Mouse (Mus musculus): ENCODE results near the gene Abcb5.
"Not testable (repeated sequence)": the region's sequence is repeated elsewhere in the genome, so short reads cannot be mapped to it uniquely, and the experiment has no call there.

Gene Abcb5

GRCm38 (mm10) chr12:118966321-118966720 lies at the start of gene Abcb5:
Abcb5 (minus strand) TSS chr12:118966421.
- no peak for DNase-seq

GRCm38 (mm10) chr12:118999230-118999629 lies 33.0 kb upstream of the Abcb5 start:
- DNase-seq, result no peak

GRCm38 (mm10) chr12:118994328-118995166 lies 28.3 kb upstream of the Abcb5 start:
- DNase-seq, result no peak

- DNase-seq, result no peak
These were observed 18.6 kb upstream of the Abcb5 start for GRCm38 (mm10) chr12:118984852-118985251.

- DNase-seq, result peak; percentile 21 to 55
These were observed 35.6 kb downstream of the Abcb5 start for GRCm38 (mm10) chr12:118930386-118931318.

- DNase-seq, result peak in 1 of 2 experiments; percentile 5
These were observed 39.4 kb downstream of the Abcb5 start for GRCm38 (mm10) chr12:118926813-118927281.

GRCm38 (mm10) chr12:118923874-118924273 lies 42.3 kb downstream of the Abcb5 start:
- not testable (repeated sequence) for DNase-seq

- DNase-seq, result no peak
These were observed 48.5 kb downstream of the Abcb5 start for GRCm38 (mm10) chr12:118917771-118918170.

- DNase-seq, result no peak
These were observed 55.9 kb downstream of the Abcb5 start for GRCm38 (mm10) chr12:118910360-118910759.

- no peak for DNase-seq
These were observed 64.0 kb downstream of the Abcb5 start for GRCm38 (mm10) chr12:118902249-118902648.

GRCm38 (mm10) chr12:118887964-118888363 lies 78.3 kb downstream of the Abcb5 start:
- no peak for DNase-seq

GRCm38 (mm10) chr12:118882790-118883189 lies 83.4 kb downstream of the Abcb5 start:
- DNase-seq, result no peak

GRCm38 (mm10) chr12:118872673-118873072 lies 93.5 kb downstream of the Abcb5 start:
- no peak for DNase-seq

GRCm38 (mm10) chr12:118856151-118856550 lies 110.1 kb downstream of the Abcb5 start:
- no peak for DNase-seq

- peak; percentile 56 to 57 for DNase-seq
These were observed 111.3 kb downstream of the Abcb5 start for GRCm38 (mm10) chr12:118854831-118855453.

- DNase-seq, result no peak
These were observed 111.8 kb downstream of the Abcb5 start for GRCm38 (mm10) chr12:118854401-118854800.

- DNase-seq, result no peak
These were observed 112.9 kb downstream of the Abcb5 start for GRCm38 (mm10) chr12:118853331-118853730.

- no peak for DNase-seq
These were observed 115.3 kb downstream of the Abcb5 start for GRCm38 (mm10) chr12:118850851-118851410.

GRCm38 (mm10) chr12:118849996-118850395 lies 116.2 kb downstream of the Abcb5 start:
- DNase-seq, result no peak

GRCm38 (mm10) chr12:118849203-118849861 lies 116.9 kb downstream of the Abcb5 start:
- no peak for DNase-seq

GRCm38 (mm10) chr12:118848496-118849202 lies 117.6 kb downstream of the Abcb5 start:
- DNase-seq, result no peak
